Mouse (Mus musculus) hindbrain, embryonic 11.5 days (tissue): Measurements from ENCODE around the gene Pls3. TPM values are rescaled to one million over a fixed set of nuclear protein-coding genes. Genes with fewer than 3 reads are reported as not detected.
"Not testable (repeated sequence)": the region's sequence is repeated elsewhere in the genome, so short reads cannot be mapped to it uniquely, and the experiment has no call there.

Experiments used
- ATAC-seq: fragments of 200-750 bp; cut with Nextera tagmentation; 2 replicates; pipeline ENCODE4 v1.8.0; 2017; ENCODE audit warnings: mild to moderate bottlenecking, moderate TSS enrichment, moderate library complexity; ENCODE audit not compliant: low FRiP score
- DNase-seq: peaks from one replicate; pipeline ENCODE4 v3.0.0-alpha.2; 2015; ENCODE audit warnings: low spot score
- H3K27ac ChIP-seq: fragments of 300-500 bp; sonication (generic); 2 replicates; pipeline ENCODE4 v1.5.1; 2014; ENCODE audit warnings: mild to moderate bottlenecking, low read depth, low read length
- H3K27me3 ChIP-seq: fragments of 300-500 bp; sonication (generic); 2 replicates; pipeline ENCODE4 v1.6.1; 2014; ENCODE audit warnings: mild to moderate bottlenecking, low read length, moderate library complexity, mixed read lengths; ENCODE audit not compliant: control insufficient read depth, insufficient read depth
- H3K36me3 ChIP-seq: fragments of 300-500 bp; sonication (generic); 2 replicates; pipeline ENCODE4 v1.6.1; 2014; ENCODE audit warnings: mild to moderate bottlenecking, low read length, moderate library complexity, mixed read lengths; ENCODE audit not compliant: control insufficient read depth, insufficient read depth
- H3K4me1 ChIP-seq: fragments of 300-500 bp; sonication (generic); replicated peaks from 2 replicates; pipeline ENCODE4 v1.6.1; 2014; ENCODE audit warnings: low read length, mixed read lengths; ENCODE audit not compliant: control insufficient read depth, insufficient read depth
- H3K4me2 ChIP-seq: fragments of 300-500 bp; sonication (generic); replicated peaks from 2 replicates; pipeline ENCODE4 v1.6.1; 2014; ENCODE audit warnings: mild to moderate bottlenecking, low read depth, low read length
- H3K4me3 ChIP-seq: fragments of 300-500 bp; sonication (generic); 2 replicates; pipeline ENCODE4 v1.5.1; 2014; ENCODE audit warnings: low read depth, low read length
- H3K9ac ChIP-seq: fragments of 300-500 bp; sonication (generic); 2 replicates; pipeline ENCODE4 v1.6.1; 2014; ENCODE audit warnings: low read depth, low read length
- H3K9me3 ChIP-seq: fragments of 300-500 bp; sonication (generic); 2 replicates; pipeline ENCODE4 v1.6.1; 2016; ENCODE audit warnings: low read length; ENCODE audit not compliant: control insufficient read depth
- WGBS: fragments of 180-500 bp; shearing (Covaris S2); extraction: QIAGEN DNeasy Blood & Tissue Kit; methylation state at CpG from one replicate; pipeline ENCODE4 v1.1.7; 2014; 5-methylcytosine and 5-hydroxymethylcytosine counted together
- polyA plus RNA-seq: library from polyadenylated mRNA; unstranded; fragments of >200 nt; fragmentation: Nextera tagmentation; extraction: Ambion mirVana; gene quantifications from 2 replicates; pipeline ENCODE4 v1.2.1, GENCODE M21; 2014

The Pls3 gene
- polyA plus RNA-seq, 1 experiment from 2014 or later, result 67.2 TPM

DNA sequence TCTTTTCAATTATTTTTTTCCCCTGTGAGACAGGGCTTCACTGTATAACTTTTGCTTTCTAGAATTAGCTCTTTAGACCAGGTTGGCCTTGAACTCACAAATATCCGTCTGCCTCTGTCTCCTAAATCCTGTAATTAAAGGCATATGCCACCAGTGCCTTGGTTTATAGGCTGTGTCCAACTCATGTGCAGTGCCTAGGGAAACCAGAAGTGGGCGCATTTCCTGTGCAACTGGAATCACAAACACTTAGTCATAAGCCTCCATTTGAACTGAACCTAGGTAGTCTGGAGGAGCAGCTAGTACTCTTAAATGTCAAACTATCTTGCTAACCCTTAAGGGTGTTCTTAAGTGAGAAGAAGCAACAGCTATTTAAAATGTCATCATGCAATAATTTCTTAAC, 60.0 kb downstream of the Pls3 start:
- Histone ChIP-seq H3K36me3 (no peaks in the 10 kb centered on the region), H3K4me3 (no peak overlapping the region), H3K27me3 (no peaks in the 10 kb centered on the region), H3K4me1 (no peaks in the 10 kb centered on the region), H3K9me3 (no peaks in the 10 kb centered on the region), H3K9ac (no peak overlapping the region), H3K4me2 (no peak overlapping the region), H3K27ac (no peak overlapping the region)
- 78% methylated on average over 2 of the region's 2 CpGs for WGBS
- no peak for ATAC-seq
- no peak for DNase-seq

GRCm38 (mm10) chrX:75814123-75814522, 60.9 kb downstream of the Pls3 start:
- DNase-seq (no peak), ATAC-seq (no peak)
- H3K27ac ChIP-seq, result no peak overlapping the region
- H3K4me1 ChIP-seq, result no peaks in the 10 kb centered on the region
- H3K27me3 ChIP-seq, result no peaks in the 10 kb centered on the region
- no peak overlapping the region for H3K4me2 ChIP-seq
- 82% methylated on average over 4 of the region's 4 CpGs for whole genome bisulfite sequencing
- no peak overlapping the region for H3K9ac ChIP-seq
- H3K4me3 ChIP-seq, result no peak overlapping the region
- no peaks in the 10 kb centered on the region for H3K36me3 ChIP-seq
- H3K9me3 ChIP-seq, result no peaks in the 10 kb centered on the region

GRCm38 (mm10) chrX:75796583-75796982, 78.4 kb downstream of the Pls3 start:
- WGBS, result 33% methylated on average over 4 of the region's 4 CpGs
- H3K9me3 ChIP-seq, result no peaks in the 10 kb centered on the region
- no peaks in the 10 kb centered on the region for H3K36me3 ChIP-seq
- ATAC-seq, result no peak
- no peak overlapping the region for H3K9ac ChIP-seq
- H3K4me2 ChIP-seq, result no peak overlapping the region
- H3K27me3 ChIP-seq, result no peaks in the 10 kb centered on the region
- H3K4me1 ChIP-seq, result no peaks in the 10 kb centered on the region
- DNase-seq, result peak; percentile 56
- no peak overlapping the region for H3K27ac ChIP-seq
- H3K4me3 ChIP-seq, result no peak overlapping the region

- no peak overlapping the region for H3K27ac ChIP-seq
- no peak overlapping the region for H3K4me2 ChIP-seq
- H3K27me3 ChIP-seq, result no peaks in the 10 kb centered on the region
- no peaks in the 10 kb centered on the region for H3K36me3 ChIP-seq
- DNase-seq (no peak), ATAC-seq (no peak)
- H3K4me3 ChIP-seq, result no peak overlapping the region
- H3K9ac ChIP-seq, result no peak overlapping the region
- WGBS, result 79% methylated on average over 4 of the region's 4 CpGs
- H3K4me1 ChIP-seq, result no peaks in the 10 kb centered on the region
- no peaks in the 10 kb centered on the region for H3K9me3 ChIP-seq
Measured at GRCm38 (mm10) chrX:75779796-75780195, 95.2 kb downstream of the Pls3 start.

DNA sequence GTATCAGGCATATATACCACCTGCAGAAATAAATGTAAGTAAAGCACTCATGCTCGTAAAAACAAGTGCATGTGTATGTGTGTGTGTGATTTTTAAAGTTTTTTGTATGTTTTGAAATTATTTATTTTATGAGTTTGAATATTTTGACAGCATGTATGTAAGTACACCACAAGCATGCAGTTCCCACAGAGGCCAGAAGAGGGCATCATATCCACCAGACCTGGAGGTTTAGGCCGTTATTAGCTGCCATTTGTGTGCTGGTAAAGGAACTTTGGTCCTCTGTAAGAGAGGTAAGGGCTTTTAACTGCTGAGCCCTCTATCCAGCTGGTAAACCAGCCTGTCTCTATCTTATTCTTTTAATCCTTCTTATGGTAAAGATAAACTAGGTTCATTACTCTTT, 97.5 kb downstream of the Pls3 start:
- no peak overlapping the region for H3K4me3 ChIP-seq
- no peak overlapping the region for H3K4me2 ChIP-seq
- H3K36me3 ChIP-seq, result no peaks in the 10 kb centered on the region
- ATAC-seq, result no peak
- 88% methylated on average over 2 of the region's 2 CpGs for WGBS
- peak; percentile 2 for DNase-seq
- no peak overlapping the region for H3K27ac ChIP-seq
- H3K27me3 ChIP-seq, result no peaks in the 10 kb centered on the region
- no peaks in the 10 kb centered on the region for H3K4me1 ChIP-seq
- no peaks in the 10 kb centered on the region for H3K9me3 ChIP-seq
- no peak overlapping the region for H3K9ac ChIP-seq

GRCm38 (mm10) chrX:75764794-75765328, 110.1 kb downstream of the Pls3 start:
- no peaks in the 10 kb centered on the region for H3K27me3 ChIP-seq
- H3K9me3 ChIP-seq, result no peaks in the 10 kb centered on the region
- no peaks in the 10 kb centered on the region for H3K4me1 ChIP-seq
- peak overlapping the region; percentile 34 for H3K4me2 ChIP-seq
- DNase-seq (no peak), ATAC-seq (peak; percentile 59)
- H3K4me3 ChIP-seq, result peak overlapping the region; percentile 46
- 34% methylated on average over 7 of the region's 7 CpGs for WGBS
- H3K9ac ChIP-seq, result peak overlapping the region; percentile 60
- H3K27ac ChIP-seq, result peak overlapping the region; percentile 76
- H3K36me3 ChIP-seq, result no peaks in the 10 kb centered on the region

DNA sequence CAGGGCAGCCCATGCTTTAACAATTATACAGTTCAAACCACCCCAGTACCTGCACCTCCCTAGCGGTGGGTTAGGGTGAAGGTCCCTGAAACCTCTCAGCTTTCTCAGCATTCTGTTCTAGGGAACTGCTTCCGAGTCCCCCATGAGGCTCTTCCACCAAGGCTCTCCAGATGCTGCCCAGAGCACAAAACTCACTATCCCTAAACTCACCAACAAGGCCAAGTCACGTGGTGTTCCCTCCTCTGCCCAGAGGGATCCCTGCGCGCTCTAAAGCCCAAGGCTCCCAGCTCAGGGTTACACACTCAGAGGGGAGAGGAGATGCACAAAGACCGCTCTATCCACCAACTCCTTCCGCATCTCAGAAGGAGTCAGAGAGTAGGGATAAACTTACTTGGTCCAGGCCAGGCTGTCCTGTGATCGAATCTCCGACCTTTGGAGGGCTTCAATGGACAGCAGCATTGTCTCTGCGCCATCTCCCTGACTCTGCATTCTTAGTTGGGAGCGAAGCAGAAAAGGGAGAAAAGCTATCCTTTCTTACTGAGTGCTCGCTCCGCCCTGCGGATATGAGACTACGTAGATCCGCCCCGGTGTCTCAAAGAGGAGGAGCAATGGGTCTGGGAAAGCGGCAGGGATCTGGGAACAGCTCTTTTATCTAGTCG, 110.7 kb downstream of the Pls3 start:
- 8% methylated on average over 19 of the region's 19 CpGs for WGBS
- Histone ChIP-seq H3K9ac (peak overlapping the region; percentile 60), H3K27me3 (no peaks in the 10 kb centered on the region), H3K4me2 (peak overlapping the region; percentile 34), H3K27ac (peak overlapping the region; percentile 76), H3K4me1 (no peaks in the 10 kb centered on the region), H3K36me3 (no peaks in the 10 kb centered on the region), H3K4me3 (peak overlapping the region; percentile 46), H3K9me3 (no peaks in the 10 kb centered on the region)
- DNase-seq (peak; percentile 69), ATAC-seq (peak; percentile 97)

GRCm38 (mm10) chrX:75759461-75759860, 115.5 kb downstream of the Pls3 start:
- not testable (repeated sequence) for DNase-seq, H3K27me3 ChIP-seq, H3K4me3 ChIP-seq, H3K36me3 ChIP-seq, H3K9me3 ChIP-seq, H3K4me1 ChIP-seq, ATAC-seq, H3K4me2 ChIP-seq, H3K27ac ChIP-seq, H3K9ac ChIP-seq
- 93% methylated on average over 2 of the region's 2 CpGs for WGBS

- not testable (repeated sequence) for H3K4me3 ChIP-seq, H3K27me3 ChIP-seq, H3K27ac ChIP-seq, H3K4me2 ChIP-seq, H3K36me3 ChIP-seq, H3K9me3 ChIP-seq, H3K4me1 ChIP-seq, H3K9ac ChIP-seq, ATAC-seq
- DNase-seq, result peak; percentile 65
- WGBS, result 63% methylated on average over 12 of the region's 12 CpGs
Measured at GRCm38 (mm10) chrX:75759036-75759435, 115.9 kb downstream of the Pls3 start.
